Mouse (Mus musculus) cerebral cortex, adult 2 months (tissue): ENCODE data around the gene Banp.

Experiments
- WGBS: fragments of 180-500 bp; shearing (Covaris S2); methylation state at CpG from one replicate; pipeline ENCODE4 v1.1.7; 2018; 5-methylcytosine and 5-hydroxymethylcytosine counted together

Gene Banp

DNA sequence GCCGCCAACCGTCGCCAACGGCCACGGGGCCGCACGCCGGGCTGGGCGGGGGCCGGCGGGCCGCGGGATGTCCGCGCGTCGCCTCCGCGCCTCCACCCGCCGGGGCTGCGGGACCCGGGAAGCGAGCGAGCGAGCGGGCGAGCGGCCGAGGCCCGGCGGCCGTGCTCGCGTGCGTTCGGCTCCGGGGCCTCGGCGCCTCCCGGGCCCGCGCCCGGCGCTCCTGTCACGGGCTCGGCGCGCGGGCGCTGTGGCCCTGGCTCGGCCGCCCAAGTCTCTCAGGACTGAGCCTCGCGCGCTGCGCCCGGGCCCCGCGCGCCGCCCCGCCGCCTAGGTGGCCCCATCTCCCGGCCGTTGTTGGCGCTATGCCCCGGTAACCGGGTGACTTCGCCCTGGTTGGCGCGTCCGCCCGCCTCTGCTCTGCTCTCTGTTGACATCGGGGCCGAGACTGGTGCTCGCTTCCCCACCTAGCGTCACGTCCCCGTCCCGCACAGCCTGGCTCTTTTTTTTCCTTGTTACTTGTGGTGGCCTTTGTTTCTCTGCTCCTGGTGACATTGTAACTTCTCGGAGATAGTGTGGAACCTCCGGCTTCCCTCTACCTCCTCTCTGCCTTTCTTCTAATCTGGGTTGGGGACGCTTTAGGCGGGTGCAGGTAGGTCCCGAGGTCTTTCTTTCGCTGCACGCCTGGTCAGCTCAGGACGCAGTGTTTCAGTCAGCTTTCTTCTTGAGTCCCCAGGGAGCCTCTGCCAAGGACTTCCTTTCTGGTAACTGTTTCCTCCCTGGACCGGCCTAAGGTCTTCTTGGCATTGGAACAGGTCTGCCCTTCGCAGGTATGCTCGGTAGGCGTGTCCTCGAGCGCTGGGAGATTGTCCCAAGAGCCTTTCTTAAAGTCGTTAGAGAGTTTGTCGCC, 1.5 kb downstream of the Banp start:
- 1% methylated on average over 95 of the region's 97 CpGs for WGBS

DNA sequence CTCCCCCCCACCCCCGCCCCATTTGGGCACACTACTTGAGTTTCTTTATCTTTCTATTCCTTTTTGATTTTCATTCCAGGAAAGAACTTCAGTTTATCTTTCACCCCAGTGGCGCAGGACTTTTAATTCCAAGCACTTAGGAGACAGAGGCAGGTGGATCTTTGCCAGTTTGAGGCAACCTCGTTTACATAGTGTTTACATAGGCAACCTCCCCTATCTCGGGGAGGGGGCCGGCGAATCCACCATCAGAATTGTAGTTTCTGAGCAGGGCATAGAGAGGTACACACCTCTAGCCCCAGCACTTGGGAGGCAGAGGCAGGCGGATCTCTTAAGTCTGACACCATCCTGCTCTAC, 2.1 kb downstream of the Banp start:
- WGBS: 22% methylated on average over 7 of the region's 7 CpGs

GRCm38 (mm10) chr8:121952800-121953199, 3.2 kb downstream of the Banp start:
- 81% methylated on average over 7 of the region's 7 CpGs for WGBS

GRCm38 (mm10) chr8:121953821-121954545, 4.4 kb downstream of the Banp start:
- WGBS: 60% methylated on average over 3 of the region's 3 CpGs

GRCm38 (mm10) chr8:121954981-121955555, 5.5 kb downstream of the Banp start:
- WGBS: 78% methylated on average over 10 of the region's 10 CpGs

DNA sequence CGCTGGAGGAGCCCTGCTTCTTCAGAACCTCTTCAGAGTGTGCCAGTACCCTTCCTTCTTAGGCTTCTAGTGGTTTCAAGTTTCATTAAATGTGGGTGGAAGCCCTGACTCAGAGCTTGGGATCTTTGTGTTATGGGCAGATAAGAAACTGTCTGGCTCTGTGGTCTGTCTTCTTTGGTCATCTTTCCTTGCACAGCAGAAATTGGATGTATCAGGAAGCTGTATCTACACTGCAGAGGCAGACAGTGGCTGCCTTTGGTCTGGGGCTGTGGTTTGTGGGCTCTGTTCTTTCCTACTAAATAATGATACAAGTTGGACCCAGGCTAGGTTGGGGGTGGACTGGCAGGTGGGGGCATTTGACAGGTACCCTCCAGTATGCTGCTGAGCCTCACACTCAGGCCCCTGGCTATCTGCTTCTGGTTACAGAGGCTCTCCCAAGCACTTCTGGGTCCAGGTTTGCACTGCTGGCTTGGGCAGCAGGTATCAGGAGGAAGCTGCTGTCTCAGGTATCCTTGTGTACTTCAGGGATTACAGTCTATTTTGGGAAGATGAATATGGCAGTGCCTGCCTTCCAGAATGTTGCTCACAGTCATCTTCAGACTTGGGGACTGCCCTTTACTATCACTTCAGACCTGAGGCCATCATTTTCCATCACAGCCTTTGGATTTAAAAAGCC, 6.4 kb downstream of the Banp start:
- WGBS: 45% methylated on average over 1 of the region's 1 CpGs

- 88% methylated on average over 1 of the region's 1 CpGs for WGBS
These were observed 8.8 kb downstream of the Banp start for GRCm38 (mm10) chr8:121958395-121958794.

DNA sequence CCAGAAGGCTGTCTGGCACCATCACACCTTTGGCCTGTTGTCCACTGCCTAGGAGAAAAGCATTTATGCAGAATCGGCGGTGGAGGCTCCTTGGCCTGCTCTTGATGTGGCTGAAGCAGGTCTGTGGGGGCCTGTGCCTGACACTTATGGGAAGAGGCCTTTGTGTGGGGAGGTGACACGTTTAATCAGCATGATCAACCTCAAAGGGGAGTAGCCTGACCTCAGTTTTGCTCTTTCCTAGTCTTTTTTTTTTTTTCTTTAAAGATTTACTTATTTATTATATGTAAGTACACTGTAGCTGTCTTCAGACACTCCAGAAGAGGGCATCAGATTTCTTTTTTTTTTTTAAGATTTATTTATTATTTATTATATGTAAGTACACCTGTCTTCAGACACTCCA, 13.3 kb downstream of the Banp start:
- 82% methylated on average over 3 of the region's 3 CpGs for WGBS

GRCm38 (mm10) chr8:121964716-121965512, 15.4 kb downstream of the Banp start:
- 58% methylated on average over 8 of the region's 8 CpGs for WGBS

DNA sequence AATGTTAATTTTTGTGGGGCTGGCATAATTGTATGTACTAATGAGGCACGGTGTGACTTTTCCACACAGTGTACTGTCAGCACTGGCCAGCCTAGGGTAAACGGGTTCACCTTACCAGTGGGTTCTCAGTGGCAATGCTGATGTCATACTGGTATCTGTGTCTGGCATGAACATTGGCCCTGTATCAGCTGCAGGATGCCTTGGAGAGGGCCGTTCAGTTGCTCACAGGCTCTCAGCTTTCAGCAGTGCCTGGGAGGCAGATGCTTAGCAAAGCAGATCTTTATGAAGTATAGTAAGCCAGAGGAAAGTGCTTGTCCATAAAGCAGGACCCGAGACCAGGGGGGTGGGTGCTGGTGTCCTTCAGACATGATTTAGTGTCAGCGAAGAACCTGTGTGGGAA, 16.6 kb downstream of the Banp start:
- 63% methylated on average over 5 of the region's 5 CpGs for WGBS

DNA sequence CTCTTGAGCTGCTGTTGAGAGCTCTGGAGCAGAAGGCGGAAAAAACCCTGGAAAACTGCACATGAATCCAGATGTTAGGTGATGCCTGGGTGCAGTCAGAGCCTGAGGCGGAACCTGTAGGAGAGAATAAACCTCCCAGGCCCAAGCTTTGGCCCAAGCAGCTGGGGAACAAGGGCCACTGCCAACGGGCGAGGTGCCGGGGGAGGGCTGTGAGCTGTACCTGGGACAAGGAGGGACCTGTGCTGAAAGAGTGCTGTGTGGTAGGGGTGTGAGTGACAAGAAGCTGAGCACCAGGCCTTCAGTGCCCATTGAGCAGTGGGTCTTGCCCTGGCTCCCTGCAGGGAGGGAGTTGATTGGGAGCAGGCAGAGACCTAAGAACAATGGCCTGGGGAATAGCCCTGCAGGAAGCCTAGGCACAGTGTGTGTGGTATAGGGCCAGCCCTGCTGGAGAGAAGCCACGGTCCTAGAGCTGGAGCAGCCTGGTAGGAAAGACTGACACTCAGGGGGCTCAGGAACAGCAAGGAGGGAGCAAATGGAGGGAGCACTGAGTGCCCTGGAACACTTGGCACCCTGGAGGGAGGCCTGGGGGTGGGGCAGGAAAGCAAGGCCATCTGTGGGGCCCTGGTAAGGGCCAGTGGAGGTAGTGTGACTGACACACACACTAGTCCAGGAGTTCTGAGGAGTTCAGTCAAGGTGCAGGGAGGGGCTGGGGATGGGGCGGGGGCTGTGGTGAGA, 17.3 kb downstream of the Banp start:
- WGBS: 73% methylated on average over 7 of the region's 7 CpGs

DNA sequence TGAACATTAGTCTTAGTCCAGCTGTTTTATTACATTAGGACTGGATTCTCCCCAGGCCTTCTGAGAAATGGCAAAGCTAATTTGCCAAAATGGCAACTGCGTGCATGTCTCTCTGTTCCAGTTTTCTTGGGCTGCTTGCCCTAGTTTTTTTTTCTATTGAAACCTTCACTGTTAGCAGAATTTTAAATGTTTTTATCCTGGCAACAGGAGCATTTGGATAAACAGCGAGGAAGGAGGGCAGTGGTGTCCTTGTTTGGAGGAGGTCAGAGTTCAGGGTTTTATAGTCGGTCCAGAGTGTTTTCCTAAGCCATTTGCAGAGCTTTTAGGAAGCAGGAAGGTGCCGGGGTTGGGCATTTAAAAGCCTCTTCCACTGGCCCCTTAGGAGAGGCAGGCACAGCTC, 18.4 kb downstream of the Banp start:
- 40% methylated on average over 4 of the region's 4 CpGs for WGBS

DNA sequence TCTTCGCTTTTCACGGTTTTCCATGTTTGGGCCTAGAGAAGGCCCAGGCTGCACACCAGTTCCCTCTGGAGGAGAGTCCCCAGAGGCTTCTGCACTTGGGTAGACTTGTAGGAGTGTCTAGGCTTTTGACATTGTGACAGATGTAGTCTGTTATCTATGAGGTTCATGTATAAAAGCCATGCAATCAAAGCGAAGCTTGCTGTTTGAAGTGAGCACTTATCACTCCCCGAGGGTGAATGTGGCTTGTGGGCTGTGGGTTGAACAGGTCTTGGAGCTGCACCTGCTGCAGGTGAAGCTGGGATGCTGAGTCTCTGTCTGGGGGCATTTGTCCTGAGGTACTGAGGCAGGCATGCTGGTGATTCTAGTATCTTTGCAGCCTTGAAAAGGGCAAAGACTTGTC, 19.0 kb downstream of the Banp start:
- WGBS: 66% methylated on average over 4 of the region's 4 CpGs

DNA sequence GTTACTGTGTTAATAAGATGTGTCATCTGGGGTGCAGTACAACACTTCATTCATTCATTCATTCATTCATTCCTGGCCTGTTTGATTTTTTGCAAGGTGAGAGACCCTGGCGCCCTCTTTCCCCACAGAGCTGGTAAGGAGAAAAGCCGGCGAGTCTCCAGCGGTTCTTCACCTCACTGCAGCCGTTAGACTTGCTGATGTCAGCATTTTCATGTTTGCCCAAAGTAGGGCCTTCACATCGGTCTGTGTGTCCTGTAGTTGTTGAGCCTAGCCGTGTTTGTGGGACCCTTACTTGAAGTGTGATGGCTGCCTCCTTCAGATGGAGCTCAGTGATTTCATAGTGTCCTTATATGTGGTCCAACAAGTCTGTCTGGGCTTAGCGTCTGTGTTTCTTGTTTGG, 20.7 kb downstream of the Banp start:
- 87% methylated on average over 8 of the region's 8 CpGs for WGBS

GRCm38 (mm10) chr8:121971488-121972058, 22.0 kb downstream of the Banp start:
- WGBS: 70% methylated on average over 17 of the region's 17 CpGs

DNA sequence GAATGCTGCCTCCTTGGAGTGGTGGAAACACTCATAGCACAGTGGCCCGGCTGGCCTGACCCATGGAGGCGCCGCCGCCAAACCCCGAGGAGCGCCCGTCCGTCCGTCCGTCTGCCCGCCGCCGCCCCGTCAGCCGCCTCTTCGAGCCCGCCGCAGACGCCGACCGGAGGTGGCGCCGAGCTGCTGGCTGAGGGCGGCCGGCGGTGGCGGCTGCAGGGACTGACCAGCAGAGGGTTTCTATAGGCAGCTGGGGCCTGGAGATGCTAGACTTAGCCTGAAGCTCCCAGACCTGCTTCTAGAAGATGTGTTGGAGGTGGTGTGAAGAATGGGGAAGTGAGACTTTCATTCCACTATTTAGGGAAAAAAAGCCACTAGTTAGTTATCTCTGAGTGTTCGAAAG, 24.4 kb downstream of the Banp start:
- WGBS: 81% methylated on average over 28 of the region's 28 CpGs

GRCm38 (mm10) chr8:121977819-121978590, 28.5 kb downstream of the Banp start:
- 64% methylated on average over 8 of the region's 8 CpGs for WGBS

GRCm38 (mm10) chr8:121978670-121979069, 29.1 kb downstream of the Banp start:
- 96% methylated on average over 13 of the region's 13 CpGs for WGBS

DNA sequence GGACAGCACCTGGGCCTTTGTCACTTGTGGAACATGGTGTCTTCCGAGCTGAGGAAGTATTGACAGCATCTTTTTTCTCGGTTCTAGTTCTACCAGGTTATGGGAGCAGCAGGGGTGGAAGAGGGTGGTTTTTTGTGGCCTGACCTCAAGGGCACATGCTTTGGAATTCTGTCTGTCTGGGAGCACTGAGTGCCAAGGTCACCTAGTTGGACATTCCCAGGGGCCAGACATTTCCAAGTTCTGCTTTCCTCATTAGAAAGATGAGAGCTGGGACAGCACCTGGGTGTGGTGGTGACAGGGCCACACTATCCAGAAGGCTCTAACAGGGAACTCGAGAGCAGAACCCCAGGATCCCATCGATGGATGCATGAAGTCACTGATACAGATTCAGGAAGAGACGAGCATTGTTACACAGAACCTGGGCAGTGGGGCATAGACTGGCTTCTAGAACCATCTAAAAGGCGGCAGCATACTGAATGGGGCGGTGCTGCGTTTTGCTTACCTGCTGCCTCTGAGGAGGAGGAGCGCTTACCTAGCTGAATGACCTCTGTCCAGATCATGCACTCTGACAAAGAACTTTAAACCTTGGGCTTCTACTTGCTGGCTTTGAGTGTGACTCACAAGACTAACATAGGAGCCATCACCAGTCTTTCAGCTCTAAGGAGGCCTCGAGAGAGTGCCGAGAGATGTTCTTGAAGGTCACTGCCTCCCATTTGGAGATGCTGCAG, 31.4 kb downstream of the Banp start:
- WGBS: 92% methylated on average over 11 of the region's 11 CpGs
